Mouse (Mus musculus) stomach, postnatal 0 days (tissue): ENCODE data around the gene Galnt2.

Source experiments
- CTCF ChIP-seq: IDR thresholded peaks from 2 replicates; pipeline ENCODE4 v1.5.1; 2016; ENCODE audit warnings: antibody characterized with exemption, low read depth, mild to moderate bottlenecking, moderate library complexity
- EP300 ChIP-seq: optimal IDR thresholded peaks from 2 replicates; pipeline ENCODE3; 2016; ENCODE audit warnings: antibody characterized with exemption

- TF ChIP-seq CTCF (peak; percentile 90), EP300 (no peak)
Observed at GRCm38 (mm10) chr8:124368213-124368612, 137.0 kb downstream of the Galnt2 start.
